Mouse (Mus musculus) liver, postnatal 0 days (tissue): ENCODE data around the gene Fam227b. TPM values are rescaled to one million over a fixed set of nuclear protein-coding genes. Genes with fewer than 3 reads are reported as not detected.

Experiments
- ATAC-seq: fragments of 200-750 bp; cut with Nextera tagmentation; 2 replicates; pipeline ENCODE4 v1.8.0; 2017; ENCODE audit warnings: mild to moderate bottlenecking, moderate library complexity
- DNase-seq: peaks from one replicate; pipeline ENCODE4 v3.0.0-alpha.2; 2016
- H3K27ac ChIP-seq: fragments of 300-500 bp; sonication (generic); 2 replicates; pipeline ENCODE4 v1.5.1; 2014; ENCODE audit warnings: antibody characterized with exemption, moderate library complexity, mild to moderate bottlenecking, low read depth
- H3K27me3 ChIP-seq: fragments of 300-500 bp; sonication (generic); 2 replicates; pipeline ENCODE4 v1.6.1; 2014; ENCODE audit warnings: low read length, control low read depth, mixed read lengths; ENCODE audit not compliant: insufficient read depth
- H3K36me3 ChIP-seq: fragments of 300-500 bp; sonication (generic); replicated peaks from 2 replicates; pipeline ENCODE4 v1.6.1; 2014; ENCODE audit warnings: mild to moderate bottlenecking, control low read depth, low read length, moderate library complexity, mixed read lengths; ENCODE audit not compliant: insufficient read depth
- H3K4me1 ChIP-seq: fragments of 300-500 bp; sonication (generic); 2 replicates; pipeline ENCODE4 v1.6.1; 2014; ENCODE audit warnings: antibody characterized with exemption, mild to moderate bottlenecking, control low read depth; ENCODE audit not compliant: insufficient read depth
- H3K4me2 ChIP-seq: fragments of 300-500 bp; sonication (generic); 2 replicates; pipeline ENCODE4 v1.6.1; 2014; ENCODE audit warnings: low read depth, mild to moderate bottlenecking, low read length, moderate library complexity, mixed read lengths
- H3K4me3 ChIP-seq: fragments of 300-500 bp; sonication (generic); 2 replicates; pipeline ENCODE4 v1.5.1; 2014; ENCODE audit warnings: low read depth, low read length
- H3K9ac ChIP-seq: fragments of 300-500 bp; sonication (generic); replicated peaks from 2 replicates; pipeline ENCODE4 v1.6.1; 2014; ENCODE audit warnings: mild to moderate bottlenecking, moderate library complexity
- H3K9me3 ChIP-seq: fragments of 300-500 bp; sonication (generic); 2 replicates; pipeline ENCODE4 v1.6.1; 2016; ENCODE audit warnings: mild to moderate bottlenecking, control low read depth, low read length, mixed read lengths
- CTCF ChIP-seq: sonication (generic); IDR thresholded peaks from 2 replicates; pipeline ENCODE4 v1.5.1; 2016; ENCODE audit warnings: antibody characterized with exemption, low read depth
- EP300 ChIP-seq: IDR thresholded peaks from 2 replicates; pipeline ENCODE4 v1.6.1; 2016; ENCODE audit warnings: antibody characterized with exemption, low read depth, mild to moderate bottlenecking
- WGBS: fragments of 180-500 bp; shearing (Covaris S2); extraction: QIAGEN DNeasy Blood & Tissue Kit; methylation state at CpG from one replicate; pipeline ENCODE4 v1.1.7; 2014; ENCODE audit not compliant: insufficient replicate concordance; 5-methylcytosine and 5-hydroxymethylcytosine counted together
- polyA plus RNA-seq: library from polyadenylated mRNA; unstranded; fragments of >200 nt; fragmentation: Nextera tagmentation; extraction: Ambion mirVana; gene quantifications from 2 replicates; pipeline ENCODE4 v1.2.1, GENCODE M21; 2015

Gene Fam227b
- polyA plus RNA-seq, 1 experiment from 2014 or later = not detected

DNA sequence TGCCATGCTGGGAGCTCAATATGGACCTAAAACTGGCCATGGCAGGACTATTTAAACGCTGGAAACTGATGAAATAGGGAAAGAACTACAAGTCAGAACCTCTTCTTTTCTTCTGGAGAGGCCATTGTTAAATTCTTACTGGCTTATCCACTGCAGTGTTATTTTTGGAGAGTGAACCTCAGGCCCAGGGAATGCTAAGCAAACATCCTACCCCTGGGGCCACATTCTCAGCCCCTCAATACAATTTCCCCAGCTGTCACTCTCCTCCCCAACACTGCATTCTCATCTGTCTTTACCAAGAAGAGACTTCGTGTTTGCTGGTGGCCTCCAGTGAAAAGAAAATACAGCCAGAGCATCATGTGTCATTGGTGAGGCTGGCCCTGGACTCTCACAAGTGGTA, 87.0 kb downstream of the Fam227b start:
- TF ChIP-seq CTCF (no peak), EP300 (no peak)
- H3K9ac ChIP-seq = no peak overlapping the region
- no peaks in the 10 kb centered on the region for H3K36me3 ChIP-seq
- no peaks in the 10 kb centered on the region for H3K4me1 ChIP-seq
- ATAC-seq (no peak), DNase-seq (no peak)
- H3K27ac ChIP-seq = no peak overlapping the region
- no peaks in the 10 kb centered on the region for H3K27me3 ChIP-seq
- no peak overlapping the region for H3K4me3 ChIP-seq
- no peaks in the 10 kb centered on the region for H3K9me3 ChIP-seq
- 33% methylated on average over 2 of the region's 2 CpGs for WGBS
- no peak overlapping the region for H3K4me2 ChIP-seq

DNA sequence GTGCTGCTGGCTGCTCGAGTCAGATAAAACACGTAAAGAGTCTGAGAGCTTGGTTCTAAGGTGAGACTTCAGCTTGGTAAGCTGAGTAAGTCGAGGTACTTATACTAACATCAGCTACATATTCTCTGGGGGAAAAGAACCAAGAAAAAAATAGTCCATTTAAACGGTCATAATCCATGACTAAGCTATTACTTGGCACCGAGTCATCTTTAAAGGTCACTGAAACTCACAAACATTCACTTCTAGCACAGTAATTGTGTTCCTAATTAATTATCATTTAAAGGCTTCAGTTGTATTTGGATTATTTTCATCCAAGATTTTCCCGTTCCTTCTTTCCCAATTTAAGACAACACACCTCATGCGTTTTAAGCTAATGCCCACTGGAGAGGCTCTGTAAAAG, 88.9 kb downstream of the Fam227b start:
- no peak for DNase-seq
- no peak overlapping the region for H3K27ac ChIP-seq
- no peak for ATAC-seq
- TF ChIP-seq EP300 = no peak
- TF ChIP-seq CTCF = no peak
- no peak overlapping the region for H3K4me3 ChIP-seq
- H3K4me2 ChIP-seq = no peak overlapping the region
- H3K4me1 ChIP-seq = no peaks in the 10 kb centered on the region
- no peaks in the 10 kb centered on the region for H3K27me3 ChIP-seq
- no peak overlapping the region for H3K9ac ChIP-seq
- H3K9me3 ChIP-seq = no peaks in the 10 kb centered on the region
- 63% methylated on average over 7 of the region's 7 CpGs for WGBS
- H3K36me3 ChIP-seq = no peaks in the 10 kb centered on the region

DNA sequence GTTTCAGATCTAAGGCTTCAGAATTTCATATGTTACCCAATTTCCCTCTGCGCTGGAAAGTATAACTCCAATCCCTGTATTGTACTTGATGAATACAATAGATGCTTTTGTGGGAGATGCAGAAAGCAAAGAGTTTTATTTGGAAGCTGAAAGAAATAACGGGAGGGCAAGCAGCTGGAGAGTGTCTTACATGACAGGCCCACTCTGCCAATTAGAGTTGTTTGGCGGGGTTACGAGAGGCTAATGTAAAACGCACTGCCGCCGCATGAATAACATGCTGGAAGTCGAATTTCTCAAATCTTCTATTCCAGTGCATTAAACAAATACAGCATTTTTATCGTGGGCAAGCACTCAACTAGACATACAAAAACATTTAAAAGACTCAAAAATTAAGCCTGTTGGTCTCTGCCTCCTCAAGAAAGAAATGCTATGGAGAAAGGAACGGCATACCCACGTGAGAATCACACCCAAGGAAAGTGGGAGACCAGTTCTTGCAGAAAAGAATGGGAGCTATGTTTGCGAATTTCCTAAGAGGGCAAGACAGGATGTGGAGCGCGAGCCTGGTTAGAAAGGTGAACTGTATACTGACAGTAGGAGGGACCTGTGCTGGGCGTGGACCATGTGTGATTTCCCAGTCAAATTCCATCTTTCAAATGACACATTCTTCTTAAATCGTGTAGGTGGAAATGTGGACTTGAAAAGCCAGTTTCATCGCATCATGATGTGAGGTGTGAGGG, 90.6 kb downstream of the Fam227b start:
- H3K36me3 ChIP-seq = no peaks in the 10 kb centered on the region
- no peaks in the 10 kb centered on the region for H3K27me3 ChIP-seq
- H3K4me2 ChIP-seq = no peak overlapping the region
- 81% methylated on average over 17 of the region's 17 CpGs for WGBS
- H3K9ac ChIP-seq = no peak overlapping the region
- no peak overlapping the region for H3K27ac ChIP-seq
- H3K4me1 ChIP-seq = no peaks in the 10 kb centered on the region
- TF ChIP-seq EP300 (no peak), CTCF (no peak)
- ATAC-seq = no peak
- no peaks in the 10 kb centered on the region for H3K9me3 ChIP-seq
- DNase-seq = no peak
- H3K4me3 ChIP-seq = no peak overlapping the region

GRCm38 (mm10) chr2:126060595-126060994, 91.2 kb downstream of the Fam227b start:
- 64% methylated on average over 4 of the region's 4 CpGs for WGBS
- TF ChIP-seq EP300 (no peak), CTCF (no peak)
- H3K9me3 ChIP-seq = no peaks in the 10 kb centered on the region
- no peak overlapping the region for H3K9ac ChIP-seq
- DNase-seq = no peak
- H3K4me1 ChIP-seq = no peaks in the 10 kb centered on the region
- no peak overlapping the region for H3K27ac ChIP-seq
- no peak for ATAC-seq
- H3K4me2 ChIP-seq = no peak overlapping the region
- no peaks in the 10 kb centered on the region for H3K27me3 ChIP-seq
- no peaks in the 10 kb centered on the region for H3K36me3 ChIP-seq
- no peak overlapping the region for H3K4me3 ChIP-seq

- H3K27ac ChIP-seq = no peak overlapping the region
- ATAC-seq (no peak), DNase-seq (no peak)
- no peaks in the 10 kb centered on the region for H3K36me3 ChIP-seq
- TF ChIP-seq EP300 (no peak), CTCF (no peak)
- no peak overlapping the region for H3K4me2 ChIP-seq
- no peaks in the 10 kb centered on the region for H3K4me1 ChIP-seq
- no peak overlapping the region for H3K4me3 ChIP-seq
- H3K9me3 ChIP-seq = no peaks in the 10 kb centered on the region
- no peaks in the 10 kb centered on the region for H3K27me3 ChIP-seq
- WGBS = 70% methylated on average over 5 of the region's 5 CpGs
- no peak overlapping the region for H3K9ac ChIP-seq
Measured at GRCm38 (mm10) chr2:126053657-126054056, 98.1 kb downstream of the Fam227b start.

GRCm38 (mm10) chr2:126052749-126053557, 98.9 kb downstream of the Fam227b start:
- Histone ChIP-seq H3K9me3 (no peaks in the 10 kb centered on the region), H3K4me3 (no peak overlapping the region), H3K9ac (no peak overlapping the region), H3K27ac (no peak overlapping the region), H3K4me2 (no peak overlapping the region), H3K27me3 (no peaks in the 10 kb centered on the region), H3K36me3 (no peaks in the 10 kb centered on the region), H3K4me1 (no peaks in the 10 kb centered on the region)
- DNase-seq (no peak), ATAC-seq (no peak)
- no peak for TF ChIP-seq EP300
- no peak for TF ChIP-seq CTCF
- 66% methylated on average over 6 of the region's 6 CpGs for WGBS
